Mouse (Mus musculus) frontal cortex, adult (tissue): Measurements from ENCODE around the gene Ank.
A peak's percentile ranks its signal among the peaks of the same experiment; 100 is the strongest.

Experiments
- ATAC-seq: cut with Nextera tagmentation; 2 replicates; pipeline ENCODE4 v1.9.2; 2017; ENCODE audit warnings: mild to moderate bottlenecking, moderate library complexity, mixed read lengths; ENCODE audit not compliant: low TSS enrichment

Ank gene

DNA sequence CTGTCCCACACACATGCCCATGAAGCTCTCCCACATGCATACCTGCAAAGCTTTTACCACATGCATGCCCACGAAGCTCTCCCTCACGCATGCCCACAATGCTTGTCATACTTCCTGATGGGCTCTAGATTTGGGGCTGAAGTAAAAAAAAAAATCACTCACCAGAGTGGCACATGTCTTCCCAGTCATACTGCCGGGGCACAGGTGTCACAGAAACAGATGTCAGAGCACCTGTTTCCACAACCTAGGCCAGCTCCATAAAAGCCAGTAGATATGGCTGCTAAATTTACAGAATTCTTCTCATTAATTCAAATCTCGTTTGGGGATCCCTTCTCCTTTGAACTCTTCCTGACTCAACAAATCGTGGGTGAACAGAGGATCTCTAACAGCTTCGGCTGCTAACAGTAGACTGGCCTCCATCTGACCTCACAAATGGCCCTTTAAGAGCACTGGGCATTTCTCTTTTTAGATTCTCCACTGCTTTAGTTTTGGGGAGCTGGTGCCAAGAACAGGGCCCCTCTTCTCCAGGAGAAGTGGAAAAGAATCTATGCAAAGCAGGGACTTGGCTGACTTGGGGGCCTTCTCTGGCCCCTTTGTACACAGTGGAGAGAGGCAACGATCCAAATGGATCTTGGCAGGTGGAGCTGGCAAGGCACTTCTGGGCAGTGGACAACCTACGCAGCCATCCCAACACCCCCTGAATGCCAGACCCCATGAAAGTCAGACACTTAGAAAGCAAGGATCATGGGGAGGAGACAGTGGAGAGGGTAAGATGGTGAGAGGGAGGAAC lies 108.7 kb downstream of the Ank start:
- peak; percentile 22; the same call in 1 of the 2 replicates for ATAC-seq

DNA sequence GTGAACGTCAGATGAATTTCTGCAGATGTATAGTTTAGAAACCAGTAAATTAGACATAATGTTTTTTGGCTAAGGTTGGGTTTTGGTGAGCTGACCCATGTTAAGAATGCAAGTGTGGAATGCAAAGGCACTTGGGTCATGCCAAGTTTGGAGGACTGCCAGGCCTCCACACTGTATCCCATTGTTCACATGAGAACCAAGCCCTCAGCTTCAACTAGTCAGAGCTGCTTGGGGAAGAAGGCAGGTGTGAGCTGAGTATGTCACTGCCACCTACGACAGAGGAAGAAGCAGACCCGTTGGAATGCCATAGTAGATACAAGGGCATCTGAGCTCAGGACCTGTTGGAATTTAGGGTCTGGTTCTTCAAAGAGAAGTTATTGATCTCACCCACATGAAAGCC lies 109.5 kb downstream of the Ank start:
- no peak for ATAC-seq

DNA sequence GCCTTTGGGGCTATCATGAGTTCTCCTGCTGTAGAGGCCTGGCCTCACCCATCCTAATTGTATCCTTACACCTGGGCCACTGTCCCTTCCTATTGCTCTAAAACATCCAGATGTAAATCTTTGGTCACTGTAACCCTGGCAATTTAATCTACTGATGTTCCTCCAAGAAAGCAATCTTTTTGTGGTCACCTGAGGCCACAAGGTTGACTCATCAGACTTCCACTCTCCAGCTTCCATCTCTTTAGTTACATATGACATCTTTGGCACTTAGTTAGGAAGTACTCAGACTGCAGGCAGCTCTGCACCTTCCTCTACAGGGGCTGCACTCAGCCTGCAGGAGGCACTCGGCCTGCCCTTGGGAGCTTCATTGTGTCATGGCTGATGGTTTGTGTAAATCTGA lies 110.4 kb downstream of the Ank start:
- ATAC-seq: no peak

DNA sequence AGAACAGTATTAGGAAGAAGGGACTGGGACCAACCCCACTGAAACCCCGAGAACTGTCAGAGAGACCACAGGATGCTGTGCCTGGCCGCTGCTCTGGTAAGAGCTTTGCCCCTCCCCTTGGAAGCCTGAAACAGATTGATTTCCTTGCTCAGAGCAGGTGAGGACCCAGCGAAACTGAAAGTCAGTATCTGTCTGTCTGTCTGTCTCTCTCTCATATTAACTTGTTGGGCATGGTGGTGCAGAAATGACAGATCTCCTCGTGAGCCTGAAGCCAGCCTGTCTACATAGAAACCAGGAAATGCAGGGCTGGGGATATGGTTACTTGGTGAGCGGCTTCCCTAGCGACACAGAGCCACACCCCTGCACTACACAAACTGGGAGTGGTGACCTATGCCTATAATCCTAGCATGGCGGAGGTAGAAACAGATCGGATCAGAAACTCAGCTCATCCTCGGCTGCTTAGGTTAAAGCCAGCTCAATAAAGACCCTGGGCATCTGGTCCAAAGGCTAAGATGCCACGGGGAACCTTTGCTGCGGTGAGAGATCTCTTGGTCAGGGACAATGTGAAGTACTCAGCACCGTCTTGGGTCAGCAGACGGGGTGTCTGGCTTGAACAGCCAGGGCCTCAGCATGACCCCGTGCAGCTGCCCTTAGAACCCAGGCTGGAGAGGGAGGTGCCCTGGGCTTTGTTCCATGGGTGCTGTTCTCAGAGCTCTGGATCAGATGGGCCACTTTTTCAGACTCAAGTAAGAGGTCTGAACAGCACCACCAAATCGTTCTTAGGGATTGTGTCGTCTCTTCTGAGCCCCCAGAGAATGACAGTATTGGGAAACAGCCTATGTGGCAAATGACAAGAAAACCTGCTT lies 111.7 kb downstream of the Ank start:
- ATAC-seq: no peak

DNA sequence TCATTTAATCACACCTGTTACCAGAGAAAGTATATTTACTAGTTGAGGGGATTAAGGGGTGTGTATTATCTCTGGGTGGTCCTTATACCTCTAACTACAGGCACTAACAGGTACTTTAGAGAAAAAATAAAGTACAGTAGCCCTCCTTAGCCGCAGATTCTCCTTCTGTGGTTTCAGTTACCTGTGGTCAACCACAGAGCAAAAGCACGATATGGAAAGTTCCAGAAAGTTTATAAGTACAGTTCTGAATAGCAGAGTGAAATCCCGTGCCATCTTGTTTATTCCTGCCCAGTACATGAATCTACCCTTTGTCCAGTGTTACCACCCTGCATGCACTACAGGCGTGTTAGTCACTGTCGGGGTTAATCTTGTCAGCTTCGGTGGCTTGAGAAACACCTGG lies 112.4 kb downstream of the Ank start:
- ATAC-seq: no peak

DNA sequence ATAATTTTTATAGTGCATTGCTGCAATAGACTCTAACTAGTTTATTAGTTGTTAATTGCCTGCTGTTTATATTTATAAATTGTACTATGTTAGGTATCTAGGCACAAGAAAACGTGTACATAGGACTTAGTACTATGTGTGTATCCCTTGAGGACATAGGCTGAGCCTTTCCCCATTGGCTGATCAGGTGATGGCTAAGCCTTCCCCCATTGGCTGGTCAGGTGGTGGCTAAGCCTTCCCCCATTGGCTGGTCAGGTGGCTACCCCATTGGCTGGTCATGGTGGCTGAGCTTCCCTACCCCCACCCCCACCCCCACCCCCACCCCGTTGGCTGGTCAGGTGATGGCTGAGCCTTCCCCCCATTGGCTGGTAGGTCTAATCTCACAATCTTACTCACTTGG lies 113.4 kb downstream of the Ank start:
- no peak for ATAC-seq

DNA sequence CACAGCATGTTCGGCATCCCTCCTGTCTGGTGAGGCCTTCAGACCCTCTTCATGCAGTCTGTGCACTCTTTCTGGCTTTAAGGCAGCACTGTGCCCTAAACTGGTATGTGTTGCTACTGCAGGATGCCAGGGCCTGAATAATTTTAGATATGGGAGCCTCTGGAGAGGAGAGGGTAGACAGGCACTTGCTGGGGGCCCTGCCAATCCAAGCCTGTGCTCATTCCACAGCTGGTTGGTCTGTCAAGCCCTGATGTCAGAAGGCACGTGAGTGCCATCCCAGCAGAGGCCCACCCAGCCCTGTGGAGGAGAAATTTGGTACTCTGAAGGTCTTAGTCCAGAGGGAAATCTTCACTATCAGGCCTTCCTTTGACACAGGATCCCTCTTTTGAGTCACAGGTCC lies 114.3 kb downstream of the Ank start:
- no peak for ATAC-seq

DNA sequence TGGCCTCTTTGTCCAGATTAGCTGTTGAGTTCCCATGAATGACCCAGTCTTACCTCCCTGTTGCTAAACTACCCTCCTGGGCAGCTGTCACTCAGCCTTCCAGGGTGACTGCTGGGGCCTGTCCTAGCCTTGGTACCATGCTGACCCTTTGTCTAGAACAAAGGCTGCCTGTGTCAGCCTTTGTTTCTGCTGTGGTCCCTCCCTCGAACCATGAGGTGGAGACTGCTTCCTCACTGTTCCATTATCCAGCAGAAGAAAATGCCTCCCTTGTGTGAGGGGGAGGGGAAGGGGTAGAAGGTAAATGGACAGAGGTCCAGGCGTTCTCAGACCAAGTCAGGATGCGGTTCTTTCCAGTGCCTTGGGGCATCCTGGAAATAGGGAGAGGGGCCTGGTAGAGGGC lies 115.2 kb downstream of the Ank start:
- peak; percentile 32; the same call in 1 of the 2 replicates for ATAC-seq

DNA sequence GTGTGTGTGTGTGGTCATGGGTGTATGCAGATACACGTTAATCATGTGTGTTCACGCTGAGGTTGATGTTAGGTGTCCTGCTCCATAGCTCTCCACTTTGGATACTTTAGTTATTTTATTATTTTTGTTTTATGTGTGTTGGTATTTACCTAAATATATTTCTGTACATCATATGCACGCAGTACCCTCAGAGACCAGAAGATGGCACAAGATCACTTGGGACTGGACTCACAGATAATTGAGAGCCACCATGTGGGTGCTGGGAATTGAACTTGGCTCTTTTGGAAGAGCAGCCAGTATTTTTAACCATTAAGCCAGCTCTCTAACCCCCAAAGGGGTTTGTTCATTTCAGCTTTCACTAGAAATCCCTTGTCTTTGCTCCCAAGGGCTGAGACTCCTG lies 116.0 kb downstream of the Ank start:
- ATAC-seq: no peak

DNA sequence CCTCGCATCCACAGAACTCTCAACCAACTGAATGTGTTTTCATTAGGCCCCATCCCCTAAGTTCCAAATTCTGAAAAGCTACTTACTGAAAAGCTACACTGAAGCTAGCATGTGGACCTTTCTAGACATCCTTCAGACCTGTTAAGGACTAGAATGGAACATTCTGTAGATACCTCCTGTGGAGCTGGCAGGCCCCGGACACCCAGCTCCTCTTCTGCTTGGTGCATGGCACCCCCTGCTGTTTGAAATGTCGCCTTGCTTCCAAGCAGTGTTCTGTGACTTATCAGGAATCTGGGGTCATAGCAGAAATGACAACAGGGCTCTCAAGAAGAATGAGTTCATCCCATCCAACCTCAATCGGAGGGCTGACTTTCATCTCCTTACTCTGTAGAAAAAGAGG lies 116.6 kb downstream of the Ank start:
- peak; percentile 67 for ATAC-seq

DNA sequence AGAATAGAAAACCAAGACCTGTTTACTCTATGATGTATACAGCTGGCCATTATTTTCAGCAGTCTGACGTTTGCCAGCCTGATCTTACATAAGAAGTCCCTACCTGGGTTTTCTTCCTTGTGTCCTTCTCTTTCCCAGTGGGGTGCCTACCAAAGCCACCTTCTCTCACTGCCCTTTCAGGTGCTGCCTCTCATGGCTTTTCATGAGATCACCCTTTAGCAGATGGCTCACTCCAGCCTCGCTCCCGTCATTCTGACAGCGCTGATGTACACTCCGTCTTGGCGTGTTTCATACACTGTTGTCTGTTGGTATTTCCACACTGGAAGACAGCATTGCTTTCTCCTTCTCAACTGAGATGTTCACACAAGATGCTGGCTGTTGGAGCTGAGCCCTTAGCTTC lies 117.1 kb downstream of the Ank start:
- ATAC-seq: no peak

DNA sequence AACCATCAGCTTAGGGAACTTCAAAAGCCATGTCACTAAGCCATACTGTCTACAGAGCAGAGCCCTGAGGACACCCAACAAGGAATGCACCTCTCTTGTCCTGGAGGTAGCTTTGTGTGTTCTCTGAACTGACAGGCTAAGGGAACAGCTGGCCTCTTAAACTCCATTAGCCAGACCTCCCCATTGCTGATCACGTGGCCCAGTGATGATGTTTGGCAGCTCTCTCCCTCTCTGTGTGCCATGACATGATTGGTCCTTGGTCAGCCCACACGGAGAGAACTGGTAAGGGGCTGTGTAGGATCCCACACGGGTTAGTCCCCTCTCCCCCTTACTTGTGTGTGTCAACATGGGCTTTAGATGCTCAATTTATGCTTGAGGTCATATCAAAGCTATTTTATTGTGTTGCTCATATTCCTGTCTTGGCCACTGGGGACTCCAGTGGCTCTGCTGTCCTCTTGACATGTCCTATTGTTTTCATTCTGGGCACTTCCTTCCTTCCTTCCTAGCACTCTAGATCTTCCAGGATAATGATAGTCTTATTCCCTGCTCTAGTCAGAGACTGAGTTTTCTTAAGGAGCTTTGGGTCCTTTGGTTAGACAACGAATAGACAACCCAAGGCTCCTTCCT lies 119.1 kb downstream of the Ank start:
- ATAC-seq: no peak

DNA sequence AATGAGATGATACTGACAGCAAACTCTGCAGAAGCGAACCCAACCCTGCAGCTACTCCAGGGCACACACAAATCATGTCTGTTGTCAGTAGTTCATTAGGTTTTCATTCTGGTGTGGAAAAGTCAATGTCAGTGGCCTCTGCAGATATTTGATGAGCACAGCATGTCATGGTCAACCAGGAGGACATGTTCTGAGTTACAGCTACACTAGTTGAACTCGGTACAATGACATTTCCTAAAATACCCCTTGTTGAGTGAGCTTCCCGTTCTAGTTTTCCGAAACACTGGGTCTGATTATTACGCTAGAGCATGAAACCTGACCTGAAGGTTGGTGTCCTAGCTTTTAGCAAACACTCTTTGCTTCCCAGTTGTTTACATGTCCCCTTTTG lies 119.6 kb downstream of the Ank start:
- ATAC-seq: no peak

DNA sequence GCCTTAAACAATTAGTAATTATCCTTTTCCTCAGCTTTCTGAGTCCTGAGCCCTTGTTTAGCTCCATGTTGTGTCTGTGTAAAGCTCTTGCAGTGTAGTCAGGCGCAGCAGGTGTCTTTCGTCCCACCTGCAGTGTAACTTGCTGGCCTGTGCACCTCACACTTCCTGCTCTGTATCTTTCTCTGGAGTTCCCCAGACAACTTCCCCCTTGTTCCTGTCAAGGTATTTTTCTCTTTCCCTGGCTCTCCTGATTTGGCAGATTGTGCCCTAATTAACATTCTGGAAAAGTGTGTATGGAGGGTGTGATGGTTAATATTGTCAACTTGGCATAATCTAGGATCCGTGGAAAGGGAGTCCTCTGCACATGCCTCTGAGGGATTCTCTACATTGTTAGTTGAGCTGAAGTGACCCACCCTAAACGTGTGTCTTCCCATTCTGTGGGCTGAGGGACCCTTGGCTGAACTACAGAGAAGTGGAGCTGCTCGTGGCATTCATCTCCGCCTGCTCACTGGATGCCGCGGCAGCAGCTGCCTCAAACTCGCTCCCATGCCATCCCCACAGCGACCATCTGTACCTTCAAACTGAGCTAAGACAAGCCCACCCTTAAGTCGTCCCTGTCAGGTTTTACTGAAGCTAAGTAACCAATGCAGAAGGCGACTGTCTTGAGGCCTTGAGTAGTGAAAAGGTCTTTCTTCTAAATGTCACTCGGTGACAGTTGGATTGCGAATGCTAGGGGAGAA lies 121.8 kb downstream of the Ank start:
- ATAC-seq: no peak

DNA sequence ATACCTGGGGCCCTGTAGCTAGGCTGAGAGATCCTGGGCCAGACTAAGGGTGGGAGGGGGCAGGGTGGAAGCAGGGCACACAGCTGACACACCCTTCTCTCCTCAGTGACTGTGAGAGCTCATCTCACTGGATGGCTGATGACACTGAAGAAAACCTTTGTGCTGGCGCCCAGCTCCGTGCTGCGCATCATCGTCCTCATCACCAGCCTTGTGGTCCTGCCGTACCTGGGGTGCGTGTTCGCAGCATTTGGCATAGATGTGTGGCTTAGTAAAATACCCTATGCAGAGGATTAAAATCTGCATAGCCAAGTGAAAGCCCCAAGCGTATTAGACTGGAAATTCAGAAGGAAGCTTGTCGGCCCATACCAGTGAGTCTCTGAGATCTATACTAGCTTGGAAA lies 124.3 kb downstream of the Ank start:
- no peak for ATAC-seq

DNA sequence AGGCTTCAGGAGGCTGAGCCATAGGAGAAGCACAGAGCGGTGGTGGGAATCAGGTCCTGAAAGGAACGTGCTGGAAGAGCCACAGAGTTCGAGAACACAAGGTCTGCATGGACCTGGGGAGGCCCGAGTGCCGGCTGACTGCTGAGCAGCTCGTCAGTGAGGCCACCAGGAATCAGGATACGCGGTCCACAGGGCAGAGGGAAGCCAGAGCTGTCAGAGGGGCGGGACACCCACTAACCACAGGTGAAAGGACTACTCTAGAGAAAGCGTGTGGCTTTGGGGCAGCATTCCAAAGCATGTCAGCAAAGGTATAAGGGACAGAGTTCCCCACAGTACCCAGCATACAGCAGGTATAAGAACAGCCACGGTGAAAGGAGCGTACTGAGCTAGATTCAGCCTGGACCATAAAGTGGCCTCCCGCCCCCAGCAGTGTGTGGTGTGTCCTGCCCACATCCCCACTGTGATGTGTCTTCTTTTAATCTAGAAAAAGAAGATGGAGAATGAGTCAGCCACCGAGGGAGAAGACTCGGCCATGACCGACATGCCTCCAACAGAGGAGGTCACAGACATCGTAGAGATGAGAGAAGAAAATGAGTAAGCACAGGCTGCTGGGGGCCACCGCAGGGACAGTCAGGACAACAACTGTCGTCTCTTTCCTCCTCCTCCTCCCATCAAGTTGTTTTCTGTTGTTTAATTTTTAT lies 126.3 kb downstream of the Ank start:
- peak; percentile 21 for ATAC-seq

DNA sequence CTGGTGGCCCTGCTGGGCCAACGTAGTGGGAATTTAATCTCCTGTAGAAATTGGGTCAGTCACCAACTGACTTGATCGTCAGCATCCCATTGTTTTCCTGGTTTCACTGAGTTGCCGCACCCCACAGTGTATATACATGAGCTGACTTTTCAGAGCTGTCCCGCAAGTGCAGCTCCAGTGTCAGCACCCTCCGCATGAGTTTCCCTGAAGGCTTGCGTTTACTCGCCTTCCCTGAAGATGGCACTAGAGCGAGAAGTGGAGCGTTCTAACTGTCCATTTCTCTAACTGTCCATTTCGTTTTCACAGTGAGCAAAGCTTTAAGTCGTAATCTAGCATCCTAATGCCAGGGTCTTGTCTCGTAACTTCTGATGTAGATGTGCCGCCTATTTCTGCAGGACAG lies 127.2 kb downstream of the Ank start:
- ATAC-seq: no peak

DNA sequence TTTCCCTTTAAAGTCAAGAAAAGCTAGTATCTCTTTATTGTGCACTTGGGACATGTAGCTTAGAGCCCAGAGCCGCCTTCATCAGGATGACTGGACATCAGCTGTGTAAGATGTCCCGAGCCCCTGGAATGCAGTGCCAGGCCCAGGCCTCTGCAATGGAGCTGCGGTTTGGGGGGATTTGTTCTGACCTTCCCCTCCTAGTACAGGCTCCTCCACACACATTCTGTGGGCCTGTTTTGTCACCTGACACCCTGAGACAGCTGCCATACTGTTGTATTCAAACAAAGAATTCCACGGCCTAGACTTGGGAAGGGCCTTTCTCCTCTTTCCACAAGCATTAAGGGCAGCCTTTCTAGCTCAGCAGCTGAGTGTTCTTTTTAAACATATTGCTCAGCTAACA lies 128.5 kb downstream of the Ank start:
- ATAC-seq: no peak

DNA sequence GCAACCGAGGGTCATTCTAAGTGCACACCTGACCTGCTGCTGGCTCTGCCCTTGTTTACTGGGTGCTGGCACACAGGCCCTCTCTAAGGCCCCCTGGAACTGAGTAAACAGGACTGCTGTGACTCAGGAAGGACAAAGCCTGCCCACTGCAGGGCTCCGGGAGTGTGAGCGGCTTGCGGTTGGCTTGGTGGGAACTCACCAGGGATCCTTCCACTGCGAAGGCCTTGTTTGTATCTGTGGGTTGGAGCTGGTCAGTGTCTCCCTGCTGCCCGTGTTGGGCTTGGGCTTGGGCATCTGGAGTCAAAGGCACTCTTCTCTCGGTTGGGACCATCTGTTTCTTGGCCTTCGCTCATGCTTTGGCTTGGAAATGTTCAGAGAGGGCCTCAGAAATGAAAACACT lies 129.1 kb downstream of the Ank start:
- ATAC-seq: no peak

DNA sequence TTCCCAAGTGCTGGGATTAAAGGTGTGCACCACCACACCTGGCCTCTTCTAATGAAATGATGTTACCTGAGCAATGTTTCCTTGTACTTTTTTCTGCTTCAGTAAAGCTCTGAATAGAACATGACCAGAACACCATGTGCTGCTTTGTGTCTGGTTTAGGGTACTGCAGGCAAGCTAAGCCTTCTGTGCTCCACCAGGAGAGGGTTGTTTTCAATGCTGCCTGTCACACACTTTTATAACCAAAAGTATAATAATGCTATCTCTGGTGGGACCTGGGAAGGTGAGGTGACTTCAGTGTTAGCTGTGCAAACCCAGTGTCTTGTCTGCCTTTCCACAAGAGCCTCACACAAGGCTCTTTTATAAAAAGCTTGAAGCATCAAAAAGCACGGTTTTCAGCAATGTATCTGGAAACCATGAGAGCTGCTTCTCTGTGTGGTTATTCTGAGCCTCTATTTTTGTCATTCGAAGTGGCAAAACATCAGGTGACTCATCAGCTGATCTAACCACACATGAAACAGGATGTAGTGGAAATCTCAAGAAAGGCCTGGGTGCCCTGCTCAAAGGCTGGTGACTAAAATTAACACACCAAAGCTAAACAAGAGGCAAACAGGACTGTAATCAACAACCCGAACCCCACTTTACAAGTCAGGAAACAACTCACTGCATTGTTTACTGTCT lies 130.1 kb downstream of the Ank start:
- peak; percentile 60 for ATAC-seq

DNA sequence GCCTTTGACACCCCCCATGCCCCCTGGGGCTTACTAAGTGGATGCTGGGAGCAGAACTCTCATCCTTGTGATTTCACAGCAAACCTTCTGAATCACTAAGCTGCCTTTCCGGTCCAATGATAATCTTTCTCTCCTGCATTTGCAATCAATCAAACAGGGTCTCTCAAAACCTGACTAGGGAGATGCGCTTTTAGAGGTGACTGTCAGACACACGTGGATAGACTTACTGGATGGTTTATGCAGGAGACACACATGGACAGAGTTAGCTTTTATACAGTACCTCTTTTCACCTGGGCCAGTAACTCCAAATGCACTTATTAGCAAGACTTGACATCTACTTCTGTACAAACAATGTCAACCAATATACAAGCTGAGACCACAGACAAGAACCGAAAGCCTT lies 131.0 kb downstream of the Ank start:
- ATAC-seq: no peak
